In the genomic region with DNA sequence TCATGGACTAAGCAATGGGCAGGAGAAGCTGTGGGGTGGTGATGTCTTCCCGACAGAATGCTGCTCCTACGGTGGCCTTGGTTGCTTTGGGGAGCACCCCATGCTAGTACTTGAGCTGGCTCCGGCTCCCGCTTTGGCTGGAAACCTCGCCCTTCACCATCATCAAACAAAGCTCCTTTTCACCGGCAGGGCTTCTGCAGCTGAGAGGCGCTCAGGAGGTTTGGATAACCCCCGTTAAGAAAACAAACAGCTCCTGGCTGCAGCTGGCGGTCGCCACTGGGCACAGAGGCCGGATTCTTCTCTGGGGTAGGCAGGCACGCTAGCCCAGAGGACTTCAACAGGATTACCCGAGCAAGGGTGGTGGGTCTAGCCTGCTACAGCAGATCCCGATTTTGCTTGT, we compare ENCODE assay signal across 10 mouse cellular contexts. TPM values are rescaled to one million over a fixed set of nuclear protein-coding genes. Genes with fewer than 3 reads are reported as not detected.
DNase-seq lines count a peak whose midpoint lies in the region; ATAC-seq and TF ChIP-seq lines count a peak whose summit lies in the region.
"Had no signal": no experiment of that assay in that cellular context is flagged by ENCODE, and none has a peak within 500 bp of the region (broad histone marks: within the 10 kb centered on the region; RNA-seq: fewer than 3 reads in every experiment).

No protein-coding gene starts in this region.

- TF ChIP-seq CTCF in midbrain, postnatal 0 days (IDR thresholded peaks at IDR 0.05): no peak; the same call in 1 of the 2 replicates

- peak; percentile 48 to 50 for DNase-seq in layer of hippocampus, postnatal 10 days (ENCODE audit: low spot score in 2 of 2)
- DNase-seq in layer of hippocampus, adult 18-20 months (ENCODE audit: low spot score in 2 of 2): no peak
- no peak for DNase-seq in intestine, embryonic 14.5 days (ENCODE audit: low spot score)
- DNase-seq in midbrain, postnatal 0 days (ENCODE audit: low spot score): peak; percentile 33
- DNase-seq in thymus, adult 18-20 months: no peak
- DNase-seq in urinary bladder, postnatal 36 days (ENCODE audit: low spot score in 2 of 2): no peak
- DNase-seq in gastrocnemius, postnatal 25 days: no peak
- DNase-seq: kidney, adult 18-20 months had no signal

- no peak overlapping the region for H3K9ac ChIP-seq in embryonic facial prominence, embryonic 12.5 days
- no peak overlapping the region for H3K9ac ChIP-seq in intestine, embryonic 14.5 days (ENCODE audit: low read length)
- no peak overlapping the region for H3K9ac ChIP-seq in midbrain, postnatal 0 days (replicated peaks; ENCODE audit: low read length, poor library complexity, severe bottlenecking)

- H3K27me3 ChIP-seq in embryonic facial prominence, embryonic 12.5 days: no peaks in the 10 kb centered on the region
- H3K27me3 ChIP-seq in intestine, embryonic 14.5 days (replicated peaks; ENCODE audit: control insufficient read depth, insufficient read depth, low read length): no peaks in the 10 kb centered on the region
- H3K27me3 ChIP-seq in midbrain, postnatal 0 days (ENCODE audit: insufficient read depth, low read length): no peaks in the 10 kb centered on the region
- H3K27me3 ChIP-seq: Patski had no signal

- no peaks in the 10 kb centered on the region for H3K36me3 ChIP-seq in embryonic facial prominence, embryonic 12.5 days
- H3K36me3 ChIP-seq in intestine, embryonic 14.5 days (ENCODE audit: control insufficient read depth, insufficient read depth, low read length): no peaks in the 10 kb centered on the region
- no peaks in the 10 kb centered on the region for H3K36me3 ChIP-seq in midbrain, postnatal 0 days (ENCODE audit: insufficient read depth, low read length)

- WGBS in embryonic facial prominence, embryonic 12.5 days: 5% methylated on average over 14 of the region's 14 CpGs
- WGBS in intestine, embryonic 14.5 days: 5% methylated on average over 14 of the region's 14 CpGs
- 9% methylated on average over 14 of the region's 14 CpGs for WGBS in midbrain, postnatal 0 days

- H3K9me3 ChIP-seq in embryonic facial prominence, embryonic 12.5 days: 0 out of 2 replicates have a peak, but pooled peaks cover 7% of the 10 kb centered on the region
- H3K9me3 ChIP-seq in intestine, embryonic 14.5 days (ENCODE audit: control insufficient read depth, low read length): peaks cover 4% of the 10 kb centered on the region; the same call in 1 of the 2 replicates
- no peaks in the 10 kb centered on the region for H3K9me3 ChIP-seq in midbrain, postnatal 0 days (ENCODE audit: low read length)

- no peak overlapping the region for H3K4me3 ChIP-seq in embryonic facial prominence, embryonic 12.5 days
- H3K4me3 ChIP-seq in intestine, embryonic 14.5 days (ENCODE audit: low read depth, low read length): no peak overlapping the region
- no peak overlapping the region for H3K4me3 ChIP-seq in midbrain, postnatal 0 days (ENCODE audit: low read depth, low read length)

- ATAC-seq in embryonic facial prominence, embryonic 12.5 days (ENCODE audit: insufficient number of reproducible peaks, insufficient read depth, low FRiP score, low TSS enrichment): 0 out of 2 replicates have a peak, but pooled peaks have one; percentile 35
- ATAC-seq in intestine, embryonic 14.5 days (replicated peaks; ENCODE audit: low FRiP score, low TSS enrichment, low read depth): peak; percentile 50; the same call in 1 of the 2 replicates
- peak; percentile 27; the same call in 1 of the 2 replicates for ATAC-seq in midbrain, postnatal 0 days (ENCODE audit: low FRiP score)
- ATAC-seq: Patski had no signal

- peak overlapping the region; percentile 35 for H3K4me2 ChIP-seq in embryonic facial prominence, embryonic 12.5 days (replicated peaks)
- H3K4me2 ChIP-seq in intestine, embryonic 14.5 days (ENCODE audit: low read length): peak overlapping the region; percentile 29
- no peak overlapping the region for H3K4me2 ChIP-seq in midbrain, postnatal 0 days (ENCODE audit: low read depth, low read length, poor library complexity, severe bottlenecking)

- H3K27ac ChIP-seq in embryonic facial prominence, embryonic 12.5 days: peak overlapping the region; percentile 75
- H3K27ac ChIP-seq in intestine, embryonic 14.5 days (ENCODE audit: low read depth): no peak overlapping the region
- H3K27ac ChIP-seq in midbrain, postnatal 0 days (ENCODE audit: low read depth, low read length): no peak overlapping the region; the same call in 1 of the 2 replicates

- peaks cover 9% of the 10 kb centered on the region for H3K4me1 ChIP-seq in embryonic facial prominence, embryonic 12.5 days
- H3K4me1 ChIP-seq in intestine, embryonic 14.5 days (replicated peaks; ENCODE audit: control insufficient read depth, insufficient read depth, low read length): 0 out of 2 replicates have a peak, but pooled peaks cover 7% of the 10 kb centered on the region
- H3K4me1 ChIP-seq in midbrain, postnatal 0 days (ENCODE audit: insufficient read depth, low read length): no peaks in the 10 kb centered on the region

RNA-seq across cellular contexts. Expression of gene Snx22, which starts 9.0 kb away (rescaled TPM):
- 1 to 10 TPM; 7.7 to 7.9 TPM for total RNA-seq in layer of hippocampus, postnatal 10 days (2021)
- total RNA-seq in layer of hippocampus, adult 18-20 months (2021): 1 to 10 TPM; 5.9 to 6.1 TPM
- 6.2 and 7.7 TPM in 2 replicates for polyA plus RNA-seq in embryonic facial prominence, embryonic 12.5 days (2016; fragmentation: Nextera tagmentation; extraction: Ambion mirVana)
- 0.56 and 0.96 TPM in 2 replicates for polyA plus RNA-seq in intestine, embryonic 14.5 days (2014; fragmentation: Nextera tagmentation; extraction: Ambion mirVana)
- 6.7 and 7.4 TPM in 2 replicates for total RNA-seq in midbrain, postnatal 0 days (2014; rRNA removed)
- polyA plus RNA-seq in midbrain, postnatal 0 days (2015; fragmentation: Nextera tagmentation; extraction: Ambion mirVana): 9.6 and 11.1 TPM in 2 replicates
- total RNA-seq in gastrocnemius, postnatal 25 days (2021): under 1 TPM; 0.18 to 0.21 TPM

RNA-seq across cellular contexts. Expression of gene Ppib, which starts 18.5 kb away (rescaled TPM):
- total RNA-seq in layer of hippocampus, postnatal 10 days (2021): 100 to 1,000 TPM; 268 to 273 TPM
- total RNA-seq in layer of hippocampus, adult 18-20 months (2021): 100 to 1,000 TPM; 195 to 196 TPM
- 523 and 525 TPM in 2 replicates for polyA plus RNA-seq in embryonic facial prominence, embryonic 12.5 days (2016; fragmentation: Nextera tagmentation; extraction: Ambion mirVana)
- polyA plus RNA-seq in intestine, embryonic 14.5 days (2014; fragmentation: Nextera tagmentation; extraction: Ambion mirVana): 566 and 618 TPM in 2 replicates
- total RNA-seq in midbrain, postnatal 0 days (2014; rRNA removed): 209 and 255 TPM in 2 replicates
- 339 and 341 TPM in 2 replicates for polyA plus RNA-seq in midbrain, postnatal 0 days (2015; fragmentation: Nextera tagmentation; extraction: Ambion mirVana)
- 10 to 100 TPM; 50.9 to 69.2 TPM for total RNA-seq in gastrocnemius, postnatal 25 days (2021)

RNA-seq across cellular contexts. Expression of gene Snx1, which starts 47.9 kb away (rescaled TPM):
- total RNA-seq in layer of hippocampus, postnatal 10 days (2021): 10 to 100 TPM; 55.2 to 56.4 TPM
- total RNA-seq in layer of hippocampus, adult 18-20 months (2021): 10 to 100 TPM; 91.8 to 94.8 TPM
- polyA plus RNA-seq in embryonic facial prominence, embryonic 12.5 days (2016; fragmentation: Nextera tagmentation; extraction: Ambion mirVana): 129 and 131 TPM in 2 replicates
- 136 and 148 TPM in 2 replicates for polyA plus RNA-seq in intestine, embryonic 14.5 days (2014; fragmentation: Nextera tagmentation; extraction: Ambion mirVana)
- 42.3 and 47.1 TPM in 2 replicates for total RNA-seq in midbrain, postnatal 0 days (2014; rRNA removed)
- 38.1 and 44.0 TPM in 2 replicates for polyA plus RNA-seq in midbrain, postnatal 0 days (2015; fragmentation: Nextera tagmentation; extraction: Ambion mirVana)
- 10 to 100 TPM; 14.0 to 16.7 TPM for total RNA-seq in gastrocnemius, postnatal 25 days (2021)

RNA-seq across cellular contexts. Expression of gene Ciao2a, which starts 47.9 kb away (rescaled TPM):
- total RNA-seq in layer of hippocampus, postnatal 10 days (2021): 10 to 100 TPM; 27.2 to 28.9 TPM
- total RNA-seq in layer of hippocampus, adult 18-20 months (2021): 10 to 100 TPM; 29.4 to 30.5 TPM
- polyA plus RNA-seq in embryonic facial prominence, embryonic 12.5 days (2016; fragmentation: Nextera tagmentation; extraction: Ambion mirVana): 166 and 174 TPM in 2 replicates
- 188 and 189 TPM in 2 replicates for polyA plus RNA-seq in intestine, embryonic 14.5 days (2014; fragmentation: Nextera tagmentation; extraction: Ambion mirVana)
- 27.5 and 28.2 TPM in 2 replicates for total RNA-seq in midbrain, postnatal 0 days (2014; rRNA removed)
- polyA plus RNA-seq in midbrain, postnatal 0 days (2015; fragmentation: Nextera tagmentation; extraction: Ambion mirVana): 62.1 and 65.7 TPM in 2 replicates
- 10 to 100 TPM; 42.1 to 47.7 TPM for total RNA-seq in gastrocnemius, postnatal 25 days (2021)

Comparison
In these comparisons a context has a peak if more than half of its experiments do, and no peak if none do; other contexts are left out.
1. DNase-seq: peak in layer of hippocampus, postnatal 10 days (2 of 2) and midbrain, postnatal 0 days (single experiment); none in layer of hippocampus, adult 18-20 months (0 of 2), intestine, embryonic 14.5 days (single experiment), thymus, adult 18-20 months (0 of 2), urinary bladder, postnatal 36 days (0 of 2) and gastrocnemius, postnatal 25 days (single experiment).
2. Peak in every context shown above with its lines, with median percentiles within 50 percentile points of each other: ATAC-seq.